30 mouse cellular contexts compared by ENCODE assay signal in the genomic region with DNA sequence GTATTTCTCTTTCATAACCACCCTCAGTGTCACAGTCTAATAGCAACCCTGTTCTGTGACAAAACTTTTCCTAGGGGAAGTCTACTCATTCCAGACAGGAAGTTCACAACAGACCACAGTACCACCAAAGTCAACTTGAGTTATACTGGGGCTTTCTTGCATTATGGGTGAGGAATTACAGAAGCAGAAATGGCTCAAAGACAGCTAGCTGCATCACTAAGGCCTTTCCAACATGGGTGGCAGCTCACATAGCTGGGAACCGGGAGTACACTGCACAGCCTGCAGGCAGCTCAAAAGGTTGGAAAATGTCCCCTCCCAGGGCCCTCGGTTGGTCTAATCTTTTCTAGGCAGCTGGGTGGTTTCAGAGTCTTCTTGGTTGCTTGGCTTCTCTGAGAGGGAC.
"Had no signal": no experiment of that assay in that cellular context is flagged by ENCODE, and none has a peak within 500 bp of the region (broad histone marks: within the 10 kb centered on the region; RNA-seq: fewer than 3 reads in every experiment).

No protein-coding gene starts in this region.

- H3K4me1 ChIP-seq: heart, embryonic 15.5 days; intestine, embryonic 15.5 days had no signal

- H3K9ac ChIP-seq: heart, embryonic 12.5 days; heart, embryonic 13.5 days; heart, embryonic 15.5 days; hindbrain, embryonic 12.5 days; hindbrain, embryonic 13.5 days; hindbrain, embryonic 14.5 days; hindbrain, embryonic 15.5 days; intestine, embryonic 15.5 days; kidney, embryonic 15.5 days had no signal

- H3K27me3 ChIP-seq: heart, embryonic 12.5 days; heart, embryonic 13.5 days; heart, embryonic 15.5 days; hindbrain, embryonic 12.5 days; hindbrain, embryonic 13.5 days; hindbrain, embryonic 15.5 days; intestine, embryonic 15.5 days; kidney, embryonic 15.5 days had no signal

- H3K36me3 ChIP-seq: heart, embryonic 12.5 days; heart, embryonic 13.5 days; heart, embryonic 15.5 days; intestine, embryonic 15.5 days; kidney, embryonic 15.5 days had no signal

- H3K9me3 ChIP-seq: heart, embryonic 12.5 days; heart, embryonic 15.5 days; hindbrain, embryonic 12.5 days; hindbrain, embryonic 13.5 days; hindbrain, embryonic 15.5 days; intestine, embryonic 15.5 days; kidney, embryonic 15.5 days had no signal

- H3K4me2 ChIP-seq: heart, embryonic 11.5 days; heart, embryonic 12.5 days; heart, embryonic 13.5 days; heart, embryonic 15.5 days; hindbrain, embryonic 12.5 days; hindbrain, embryonic 13.5 days; hindbrain, embryonic 14.5 days; hindbrain, embryonic 15.5 days; intestine, embryonic 15.5 days; kidney, embryonic 15.5 days had no signal

- DNase-seq: heart, postnatal 10 days; heart, postnatal 36 days; kidney, adult 18-20 months; kidney, adult 9 months; kidney, postnatal 10 days; kidney, postnatal 14 days; kidney, postnatal 25 days; kidney, postnatal 36 days; kidney, postnatal 4 days; layer of hippocampus, adult 9-11 months; layer of hippocampus, postnatal 36 days had no signal

- H3K27ac ChIP-seq: heart, embryonic 13.5 days; heart, embryonic 15.5 days; hindbrain, embryonic 10.5 days; hindbrain, embryonic 12.5 days; hindbrain, embryonic 13.5 days; hindbrain, embryonic 14.5 days; hindbrain, embryonic 15.5 days; hindbrain, postnatal 0 days; intestine, embryonic 15.5 days; kidney, embryonic 15.5 days; kidney, postnatal 0 days; layer of hippocampus, adult 2 months; left cerebral cortex, adult 2 months had no signal

- H3K4me3 ChIP-seq: heart, embryonic 12.5 days; heart, embryonic 13.5 days; heart, embryonic 15.5 days; hindbrain, embryonic 10.5 days; hindbrain, embryonic 12.5 days; hindbrain, embryonic 13.5 days; hindbrain, embryonic 15.5 days; intestine, embryonic 15.5 days; kidney, embryonic 15.5 days; layer of hippocampus, adult 2 months; left cerebral cortex, adult 2 months had no signal

- ATAC-seq: hindbrain, embryonic 16.5 days; hindbrain, postnatal 0 days; inflammation-experienced regulatory T-cells, adult 6 months; intestine, embryonic 15.5 days; intestine, embryonic 16.5 days; intestine, postnatal 0 days had no signal
